Mouse (Mus musculus): Measurements from ENCODE around the gene Atp6v0a2. TPM values are rescaled to one million over a fixed set of nuclear protein-coding genes. Genes with fewer than 3 reads are reported as not detected.

Atp6v0a2 gene
- polyA plus RNA-seq, 1 experiment from 2014 or later = 50.4 TPM

- Histone ChIP-seq H3K9ac (ENCODE audit: low read length) (no peak overlapping the region), H3K4me2 (ENCODE audit: low read depth) (no peak overlapping the region), H3K36me3 (ENCODE audit: control insufficient read depth, insufficient read depth, low read length) (peaks cover 25% of the 10 kb centered on the region), H3K9me3 (ENCODE audit: control insufficient read depth, low read length) (no peaks in the 10 kb centered on the region), H3K4me1 (ENCODE audit: control insufficient read depth, insufficient read depth, low read length) (no peaks in the 10 kb centered on the region), H3K27me3 (ENCODE audit: control insufficient read depth, insufficient read depth, low read length) (no peaks in the 10 kb centered on the region), H3K4me3 (ENCODE audit: low read depth, low read length) (no peak overlapping the region), H3K27ac (ENCODE audit: low read depth, low read length) (no peak overlapping the region)
- DNase-seq (ENCODE audit: low spot score) = no peak
- 94% methylated on average over 11 of the region's 11 CpGs for WGBS
- ATAC-seq (ENCODE audit: insufficient read depth, low FRiP score, low TSS enrichment) = no peak
These were observed 89.6 kb downstream of the Atp6v0a2 start for GRCm38 (mm10) chr5:124717969-124718368.

DNA sequence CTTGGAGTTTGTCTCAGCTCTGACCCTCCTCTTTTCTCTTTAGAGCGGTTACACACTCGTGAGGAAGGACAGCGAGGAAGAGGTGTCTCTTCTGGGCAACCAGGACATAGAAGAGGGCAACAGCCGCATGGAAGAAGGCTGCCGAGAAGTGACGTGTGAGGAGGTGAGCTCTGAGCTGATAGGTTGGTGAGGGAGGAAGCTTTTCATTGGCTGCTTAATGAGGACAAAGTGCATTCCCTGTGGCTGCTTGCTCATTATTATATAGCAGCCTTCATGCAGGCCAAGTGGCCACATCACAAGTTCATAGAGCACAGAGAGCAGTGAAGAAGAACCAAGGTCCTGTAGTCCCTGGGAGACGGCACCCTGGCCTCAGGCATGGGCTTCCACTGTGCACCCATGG is 90.0 kb downstream of the Atp6v0a2 start:
- H3K27me3 ChIP-seq (ENCODE audit: control insufficient read depth, insufficient read depth, low read length) = no peaks in the 10 kb centered on the region
- DNase-seq (ENCODE audit: low spot score) (no peak), ATAC-seq (ENCODE audit: insufficient read depth, low FRiP score, low TSS enrichment) (no peak)
- no peak overlapping the region for H3K4me2 ChIP-seq (ENCODE audit: low read depth)
- no peak overlapping the region for H3K27ac ChIP-seq (ENCODE audit: low read depth, low read length)
- no peak overlapping the region for H3K4me3 ChIP-seq (ENCODE audit: low read depth, low read length)
- H3K9me3 ChIP-seq (ENCODE audit: control insufficient read depth, low read length) = no peaks in the 10 kb centered on the region
- H3K9ac ChIP-seq (ENCODE audit: low read length) = no peak overlapping the region
- no peaks in the 10 kb centered on the region for H3K4me1 ChIP-seq (ENCODE audit: control insufficient read depth, insufficient read depth, low read length)
- H3K36me3 ChIP-seq (ENCODE audit: control insufficient read depth, insufficient read depth, low read length) = peaks cover 24% of the 10 kb centered on the region
- WGBS = 95% methylated on average over 7 of the region's 7 CpGs

GRCm38 (mm10) chr5:124723125-124723524 is 94.7 kb downstream of the Atp6v0a2 start:
- ATAC-seq (ENCODE audit: insufficient read depth, low FRiP score, low TSS enrichment) = no peak
- Histone ChIP-seq H3K9me3 (ENCODE audit: control insufficient read depth, low read length) (no peaks in the 10 kb centered on the region), H3K27ac (ENCODE audit: low read depth, low read length) (no peak overlapping the region), H3K4me3 (ENCODE audit: low read depth, low read length) (no peak overlapping the region), H3K36me3 (ENCODE audit: control insufficient read depth, insufficient read depth, low read length) (peaks cover 20% of the 10 kb centered on the region), H3K4me1 (ENCODE audit: control insufficient read depth, insufficient read depth, low read length) (peaks cover 3% of the 10 kb centered on the region; the same call in 1 of the 2 replicates), H3K27me3 (ENCODE audit: control insufficient read depth, insufficient read depth, low read length) (no peaks in the 10 kb centered on the region), H3K4me2 (ENCODE audit: low read depth) (no peak overlapping the region), H3K9ac (ENCODE audit: low read length) (no peak overlapping the region)
- DNase-seq (ENCODE audit: low spot score) = no peak
- 92% methylated on average over 6 of the region's 6 CpGs for WGBS

DNA sequence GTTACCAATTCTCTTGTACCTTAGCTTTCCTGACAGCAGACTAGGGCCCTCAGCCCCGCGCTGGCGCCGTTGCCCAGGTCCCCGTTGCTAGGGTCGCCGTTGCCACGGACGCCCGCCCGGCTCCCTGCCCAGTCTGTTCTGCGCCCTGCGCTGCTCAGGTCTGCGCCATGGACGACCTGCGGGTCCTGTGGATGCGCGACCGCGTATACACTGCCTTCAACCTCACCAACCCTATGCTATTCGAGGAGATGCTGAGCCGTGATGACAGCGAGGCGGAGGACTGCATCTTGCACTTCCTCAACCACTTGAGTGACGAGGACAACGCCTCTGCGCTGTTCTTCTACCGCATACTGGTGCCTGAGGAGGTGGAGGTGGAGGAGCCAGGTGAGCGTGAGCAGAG is 96.6 kb downstream of the Atp6v0a2 start, which contains the start of gene Dnah10:
Dnah10 (plus strand) TSS at position 89 of the 400 bp plus-strand sequence.
- no peak within 1 kb of the TSS for H3K27ac ChIP-seq (ENCODE audit: low read depth, low read length)
- no peak within 1 kb of the TSS for H3K4me3 ChIP-seq (ENCODE audit: low read depth, low read length)
- no peak within 1 kb of the TSS for H3K4me2 ChIP-seq (ENCODE audit: low read depth)
- H3K9ac ChIP-seq (ENCODE audit: low read length) = no peak within 1 kb of the TSS
- 9% methylated on average over 29 of the region's 29 CpGs for WGBS
- peaks cover 3% of the 10 kb centered on the region; the same call in 1 of the 2 replicates for H3K4me1 ChIP-seq (ENCODE audit: control insufficient read depth, insufficient read depth, low read length)
- ATAC-seq (ENCODE audit: insufficient read depth, low FRiP score, low TSS enrichment) (no peak), DNase-seq (ENCODE audit: low spot score) (peak; percentile 43)
- no peaks in the 10 kb centered on the region for H3K27me3 ChIP-seq (ENCODE audit: control insufficient read depth, insufficient read depth, low read length)
- H3K9me3 ChIP-seq (ENCODE audit: control insufficient read depth, low read length) = no peaks in the 10 kb centered on the region
- H3K36me3 ChIP-seq (ENCODE audit: control insufficient read depth, insufficient read depth, low read length) = peaks cover 7% of the 10 kb centered on the region

GRCm38 (mm10) chr5:124729662-124730206 is 101.4 kb downstream of the Atp6v0a2 start:
- H3K27me3 ChIP-seq (ENCODE audit: control insufficient read depth, insufficient read depth, low read length) = no peaks in the 10 kb centered on the region
- H3K4me2 ChIP-seq (ENCODE audit: low read depth) = peak overlapping the region; percentile 31
- H3K27ac ChIP-seq (ENCODE audit: low read depth, low read length) = no peak overlapping the region
- ATAC-seq (ENCODE audit: insufficient read depth, low FRiP score, low TSS enrichment) (no peak), DNase-seq (ENCODE audit: low spot score) (no peak)
- no peaks in the 10 kb centered on the region for H3K9me3 ChIP-seq (ENCODE audit: control insufficient read depth, low read length)
- H3K9ac ChIP-seq (ENCODE audit: low read length) = no peak overlapping the region
- no peaks in the 10 kb centered on the region for H3K36me3 ChIP-seq (ENCODE audit: control insufficient read depth, insufficient read depth, low read length)
- peaks cover under 1% of the 10 kb centered on the region; the same call in 1 of the 2 replicates for H3K4me1 ChIP-seq (ENCODE audit: control insufficient read depth, insufficient read depth, low read length)
- no peak overlapping the region for H3K4me3 ChIP-seq (ENCODE audit: low read depth, low read length)
- 19% methylated on average over 21 of the region's 21 CpGs for WGBS

- no peaks in the 10 kb centered on the region for H3K27me3 ChIP-seq (ENCODE audit: control insufficient read depth, insufficient read depth, low read length)
- no peak overlapping the region for H3K4me2 ChIP-seq (ENCODE audit: low read depth)
- no peaks in the 10 kb centered on the region for H3K4me1 ChIP-seq (ENCODE audit: control insufficient read depth, insufficient read depth, low read length)
- H3K4me3 ChIP-seq (ENCODE audit: low read depth, low read length) = no peak overlapping the region
- no peak for DNase-seq (ENCODE audit: low spot score)
- WGBS = 89% methylated on average over 12 of the region's 12 CpGs
- ATAC-seq (ENCODE audit: insufficient read depth, low FRiP score, low TSS enrichment) = no peak
- H3K36me3 ChIP-seq (ENCODE audit: control insufficient read depth, insufficient read depth, low read length) = no peaks in the 10 kb centered on the region
- H3K9ac ChIP-seq (ENCODE audit: low read length) = no peak overlapping the region
- no peaks in the 10 kb centered on the region for H3K9me3 ChIP-seq (ENCODE audit: control insufficient read depth, low read length)
- no peak overlapping the region for H3K27ac ChIP-seq (ENCODE audit: low read depth, low read length)
These were observed 105.6 kb downstream of the Atp6v0a2 start for GRCm38 (mm10) chr5:124733961-124734360.

DNA sequence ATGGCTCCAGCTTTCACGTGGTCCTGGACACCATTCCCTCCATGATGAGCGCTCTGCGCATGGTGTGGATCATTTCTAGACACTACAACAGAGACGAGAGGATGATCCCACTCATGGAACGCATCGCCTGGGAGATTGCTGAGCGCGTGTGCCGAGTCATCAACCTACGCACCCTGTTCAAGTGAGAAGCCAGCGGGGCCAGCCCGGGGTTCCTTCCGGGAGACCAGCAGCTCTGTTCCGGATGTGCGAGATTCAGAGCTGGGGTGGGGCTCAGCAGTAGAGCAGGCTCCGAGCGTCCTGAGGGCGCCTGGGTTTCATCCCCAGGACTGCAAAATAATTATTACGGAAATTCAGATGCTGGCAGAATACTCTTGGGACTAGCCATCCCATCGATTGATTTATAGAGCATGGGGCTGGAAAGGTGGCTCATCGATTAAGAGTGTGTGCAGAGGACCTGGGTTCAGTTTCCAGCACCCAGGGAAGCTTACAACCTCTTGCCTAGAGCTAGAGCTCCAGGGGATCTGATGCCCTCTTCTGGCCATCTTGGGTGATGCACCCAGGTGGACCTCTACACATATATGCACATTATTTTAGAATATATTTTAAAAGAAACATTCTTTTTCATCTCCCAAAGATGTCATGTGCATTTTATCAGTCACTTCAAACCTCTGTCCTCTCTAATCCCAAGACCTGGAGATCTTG is 113.7 kb downstream of the Atp6v0a2 start:
- Histone ChIP-seq H3K9me3 (ENCODE audit: control insufficient read depth, low read length) (0 out of 2 replicates have a peak, but pooled peaks cover 3% of the 10 kb centered on the region), H3K9ac (ENCODE audit: low read length) (no peak overlapping the region), H3K4me1 (ENCODE audit: control insufficient read depth, insufficient read depth, low read length) (no peaks in the 10 kb centered on the region), H3K4me2 (ENCODE audit: low read depth) (no peak overlapping the region), H3K27me3 (ENCODE audit: control insufficient read depth, insufficient read depth, low read length) (no peaks in the 10 kb centered on the region), H3K4me3 (ENCODE audit: low read depth, low read length) (no peak overlapping the region), H3K27ac (ENCODE audit: low read depth, low read length) (no peak overlapping the region), H3K36me3 (ENCODE audit: control insufficient read depth, insufficient read depth, low read length) (no peaks in the 10 kb centered on the region)
- ATAC-seq (ENCODE audit: insufficient read depth, low FRiP score, low TSS enrichment) = no peak
- 94% methylated on average over 21 of the region's 21 CpGs for WGBS
- no peak for DNase-seq (ENCODE audit: low spot score)

DNA sequence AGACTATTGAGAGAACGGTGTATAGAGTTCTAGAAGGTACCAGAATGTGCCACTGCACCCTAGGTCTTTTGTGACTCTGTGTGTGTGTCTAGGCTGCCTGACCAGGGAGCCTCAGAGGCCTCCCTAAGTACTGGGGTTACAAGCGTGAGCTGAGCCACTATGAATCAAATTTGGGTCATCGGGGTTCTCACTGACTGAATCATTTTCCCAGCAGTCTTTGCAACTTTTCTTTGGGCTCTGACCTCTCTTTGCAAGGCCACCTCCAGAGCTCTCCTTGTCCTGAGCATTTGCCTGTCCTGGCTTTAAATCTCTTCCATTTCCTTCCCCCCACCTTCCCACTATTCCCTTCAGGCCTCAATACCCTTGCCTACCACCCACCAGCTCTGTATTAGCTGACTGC is 115.5 kb downstream of the Atp6v0a2 start:
- 88% methylated on average over 3 of the region's 3 CpGs for WGBS
- no peak for ATAC-seq (ENCODE audit: insufficient read depth, low FRiP score, low TSS enrichment)
- H3K27ac ChIP-seq (ENCODE audit: low read depth, low read length) = no peak overlapping the region

GRCm38 (mm10) chr5:124746220-124746619 is 117.8 kb downstream of the Atp6v0a2 start:
- 0 out of 2 replicates have a peak, but pooled peaks cover 3% of the 10 kb centered on the region for H3K9me3 ChIP-seq (ENCODE audit: control insufficient read depth, low read length)
- WGBS = 92% methylated on average over 15 of the region's 15 CpGs
- no peak for ATAC-seq (ENCODE audit: insufficient read depth, low FRiP score, low TSS enrichment)

More for the DNA sequence above, 115.5 kb downstream of the Atp6v0a2 start:
- Histone ChIP-seq H3K4me1 (ENCODE audit: control insufficient read depth, insufficient read depth, low read length) (no peaks in the 10 kb centered on the region), H3K9ac (ENCODE audit: low read length) (no peak overlapping the region), H3K4me3 (ENCODE audit: low read depth, low read length) (no peak overlapping the region), H3K4me2 (ENCODE audit: low read depth) (no peak overlapping the region), H3K27me3 (ENCODE audit: control insufficient read depth, insufficient read depth, low read length) (no peaks in the 10 kb centered on the region), H3K36me3 (ENCODE audit: control insufficient read depth, insufficient read depth, low read length) (no peaks in the 10 kb centered on the region), H3K9me3 (ENCODE audit: control insufficient read depth, low read length) (0 out of 2 replicates have a peak, but pooled peaks cover 3% of the 10 kb centered on the region)
- DNase-seq (ENCODE audit: low spot score) = no peak

More at GRCm38 (mm10) chr5:124746220-124746619, 117.8 kb downstream of the Atp6v0a2 start:
- Histone ChIP-seq H3K9ac (ENCODE audit: low read length) (no peak overlapping the region), H3K4me2 (ENCODE audit: low read depth) (no peak overlapping the region), H3K36me3 (ENCODE audit: control insufficient read depth, insufficient read depth, low read length) (no peaks in the 10 kb centered on the region), H3K27me3 (ENCODE audit: control insufficient read depth, insufficient read depth, low read length) (no peaks in the 10 kb centered on the region), H3K4me1 (ENCODE audit: control insufficient read depth, insufficient read depth, low read length) (no peaks in the 10 kb centered on the region), H3K27ac (ENCODE audit: low read depth, low read length) (no peak overlapping the region), H3K4me3 (ENCODE audit: low read depth, low read length) (no peak overlapping the region)
- no peak for DNase-seq (ENCODE audit: low spot score)

All from neural tube, embryonic 11.5 days (tissue).